Mouse (Mus musculus) testis, postnatal 10 days (tissue): ENCODE data around the gene Cactin.

Experiments
- DNase-seq: peaks from one replicate; pipeline ENCODE4 v3.0.0; 2021; ENCODE audit warnings: low spot score

The Cactin gene

GRCm38 (mm10) chr10:81320550-81321347 is at the start of gene Cactin:
Gene Cactin, plus strand, starts transcription at chr10:81321103.
- peak; percentile 99 for DNase-seq

GRCm38 (mm10) chr10:81272356-81272755 is 48.5 kb upstream of the Cactin start:
- DNase-seq: no peak

- no peak for DNase-seq
Measured at GRCm38 (mm10) chr10:81273842-81274241, 47.1 kb upstream of the Cactin start.

DNA sequence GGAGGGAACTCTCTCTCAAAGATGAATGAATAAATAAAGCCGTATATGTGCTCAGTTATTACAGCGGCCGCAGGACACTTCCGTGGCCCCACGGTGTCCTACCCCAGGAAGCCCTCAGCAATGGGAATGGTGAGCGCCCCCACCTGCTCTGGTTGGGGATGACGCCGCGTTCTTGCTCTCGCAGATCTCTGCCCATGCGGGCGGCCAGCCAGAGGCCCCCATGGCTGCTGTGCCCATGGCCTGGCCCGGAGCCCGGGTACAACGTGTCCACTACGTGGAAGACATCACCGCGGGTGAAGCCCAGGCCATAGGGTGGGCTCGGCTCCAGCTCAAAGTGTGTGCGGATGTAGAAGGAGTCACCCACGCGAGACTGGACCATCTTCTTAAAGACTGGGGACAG is 43.2 kb upstream of the Cactin start:
- DNase-seq: no peak

DNA sequence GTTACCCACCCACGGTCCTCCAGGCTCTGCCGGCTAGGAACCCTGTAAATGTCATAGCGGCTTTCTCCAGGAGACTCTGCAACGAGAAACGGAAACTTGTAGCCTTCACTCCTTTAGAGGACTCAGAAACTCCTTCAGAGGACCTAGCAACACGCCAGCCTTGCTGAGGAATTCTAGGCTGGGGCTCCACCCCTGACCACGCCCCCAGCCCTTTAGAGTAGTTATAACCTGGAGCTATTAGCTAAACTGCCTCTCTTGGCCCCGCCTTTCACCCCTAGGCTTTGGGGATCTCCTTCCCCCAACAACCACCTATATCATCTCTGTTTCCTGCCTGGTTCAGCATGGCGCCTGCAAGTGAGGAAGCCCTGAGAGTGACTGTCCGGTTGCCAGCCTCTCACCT is 41.4 kb upstream of the Cactin start:
- no peak for DNase-seq

DNA sequence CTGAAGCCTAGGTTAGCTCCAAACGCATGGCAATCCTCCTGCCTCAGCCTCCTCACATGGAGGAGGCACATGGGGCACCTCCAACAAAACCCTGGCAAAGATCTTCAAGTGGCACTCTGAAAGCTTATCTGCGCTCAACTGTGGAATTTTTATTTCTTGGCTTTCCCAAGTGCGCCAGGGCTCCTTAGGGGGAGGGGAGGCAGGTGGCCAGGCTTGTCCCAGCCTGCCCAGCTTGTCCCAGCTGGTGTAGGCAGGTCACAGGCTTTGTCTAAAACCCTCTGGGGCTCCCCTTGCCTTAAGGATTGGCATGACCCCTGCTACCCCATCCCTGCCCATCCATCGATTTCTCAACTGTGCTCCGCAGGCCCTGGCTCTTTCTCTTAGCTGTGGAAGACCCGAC is 36.7 kb upstream of the Cactin start:
- DNase-seq: no peak

- no peak for DNase-seq
Measured at GRCm38 (mm10) chr10:81284719-81285118, 36.2 kb upstream of the Cactin start.

DNA sequence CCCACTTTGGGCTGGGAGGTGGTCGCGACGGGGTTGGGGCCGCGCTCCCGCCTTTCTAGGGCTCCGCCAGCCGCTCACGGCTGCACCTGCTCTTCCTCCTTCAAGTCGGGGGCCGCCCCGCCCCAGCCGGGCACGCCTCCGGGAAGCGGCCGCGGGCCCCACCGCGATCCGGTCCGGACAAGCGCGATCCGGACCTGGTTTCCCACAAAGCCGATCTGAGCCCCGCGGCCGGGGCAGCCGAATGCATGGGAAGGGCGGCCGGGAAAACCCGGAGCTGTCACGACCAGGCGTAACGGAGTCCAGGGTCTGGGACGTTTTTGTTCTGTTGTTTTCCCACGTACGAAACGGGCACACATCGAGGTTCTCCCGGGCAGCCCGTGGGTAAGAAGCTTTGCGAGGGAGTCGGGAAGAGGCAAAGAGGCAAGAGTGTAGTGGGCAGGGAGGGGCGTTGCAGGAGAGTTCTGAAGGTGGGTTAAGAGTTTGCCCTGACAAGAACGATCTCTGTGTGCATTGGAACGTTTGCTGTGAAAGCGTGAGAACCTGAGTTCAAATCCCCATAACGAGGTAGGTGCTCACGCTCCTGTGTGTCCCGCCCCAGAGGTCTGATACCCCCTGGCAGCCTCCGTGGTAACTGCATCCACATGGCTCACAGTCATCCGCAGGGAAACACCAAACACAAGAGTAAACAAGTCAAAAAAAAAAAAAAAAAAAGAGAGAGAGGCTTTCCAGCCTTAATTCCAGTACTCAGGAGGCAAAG is 35.0 kb upstream of the Cactin start:
- peak; percentile 97 for DNase-seq

GRCm38 (mm10) chr10:81286586-81286985 is 34.3 kb upstream of the Cactin start:
- DNase-seq: no peak

DNA sequence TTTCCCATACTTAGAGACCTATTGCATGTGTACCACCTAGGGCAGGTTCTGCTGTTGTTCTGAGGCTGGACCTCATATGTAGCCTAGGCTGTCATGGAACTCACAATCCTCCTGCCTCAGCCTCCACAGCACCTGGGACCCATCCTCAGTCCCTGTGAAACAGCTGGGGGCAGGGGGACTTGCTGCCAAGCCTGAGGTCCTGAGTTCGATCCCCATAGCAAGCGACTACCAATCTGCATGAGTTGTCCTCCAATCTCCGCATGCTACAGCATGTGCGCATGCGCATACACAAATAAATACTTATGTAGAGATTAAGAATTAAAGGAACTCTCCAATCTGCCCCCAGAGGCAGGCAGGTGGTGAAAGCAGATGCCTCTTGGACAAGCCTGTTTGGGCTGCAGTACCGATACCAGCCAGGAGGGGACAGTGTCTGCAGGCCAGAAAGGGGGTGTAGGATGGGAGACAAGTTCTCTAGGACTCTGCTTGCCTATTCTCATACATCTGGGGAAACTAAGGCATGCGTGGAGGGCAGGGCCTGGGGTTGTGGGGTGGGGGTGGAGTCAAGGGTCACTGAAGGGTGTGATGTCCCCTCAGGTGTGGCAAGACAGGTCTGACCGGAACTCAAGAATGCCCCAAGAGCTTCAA is 33.3 kb upstream of the Cactin start:
- DNase-seq: peak; percentile 88

DNA sequence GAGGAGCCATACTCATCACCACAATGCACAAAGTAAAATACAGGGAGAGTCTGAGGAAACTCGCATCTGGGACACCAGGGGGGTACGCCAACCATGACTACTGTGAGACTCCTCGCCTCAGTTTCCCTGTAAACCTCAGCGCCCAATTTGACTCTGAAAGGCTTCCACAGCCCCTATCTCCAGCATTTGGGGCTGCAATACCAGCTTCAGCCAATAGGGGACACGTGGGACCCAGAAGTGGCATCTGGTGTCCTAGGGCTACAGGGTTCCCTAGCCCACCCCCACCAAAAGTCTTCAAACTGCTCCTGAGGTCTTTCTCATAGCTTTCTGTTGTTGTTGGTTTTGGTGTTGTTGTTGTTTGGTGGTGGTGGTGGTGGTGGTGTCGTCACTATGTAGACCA is 32.3 kb upstream of the Cactin start:
- DNase-seq: peak; percentile 79

DNA sequence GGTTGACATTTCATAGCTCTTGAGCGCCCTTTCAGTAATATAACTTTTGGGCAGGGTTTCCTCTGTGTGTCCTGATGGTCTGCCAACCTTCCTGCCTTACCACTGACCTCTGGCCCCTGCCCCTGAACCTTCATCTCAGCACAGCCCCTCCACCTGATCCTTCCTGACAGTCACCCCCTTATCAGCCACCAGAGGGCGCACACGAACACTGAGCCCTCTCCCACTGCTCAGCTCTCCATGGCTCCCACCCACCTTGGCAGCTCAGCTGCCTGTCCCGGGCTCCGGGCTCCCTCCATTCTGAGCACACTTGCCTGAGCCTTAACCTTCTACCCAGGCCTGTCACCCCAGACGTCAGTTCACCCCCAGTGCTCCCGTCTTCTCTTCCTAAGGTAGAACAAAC is 31.6 kb upstream of the Cactin start:
- DNase-seq: peak; percentile 79

- DNase-seq: no peak
Measured at GRCm38 (mm10) chr10:81289811-81290210, 31.1 kb upstream of the Cactin start.

- no peak for DNase-seq
Measured at GRCm38 (mm10) chr10:81290698-81291460, 30.0 kb upstream of the Cactin start.

DNA sequence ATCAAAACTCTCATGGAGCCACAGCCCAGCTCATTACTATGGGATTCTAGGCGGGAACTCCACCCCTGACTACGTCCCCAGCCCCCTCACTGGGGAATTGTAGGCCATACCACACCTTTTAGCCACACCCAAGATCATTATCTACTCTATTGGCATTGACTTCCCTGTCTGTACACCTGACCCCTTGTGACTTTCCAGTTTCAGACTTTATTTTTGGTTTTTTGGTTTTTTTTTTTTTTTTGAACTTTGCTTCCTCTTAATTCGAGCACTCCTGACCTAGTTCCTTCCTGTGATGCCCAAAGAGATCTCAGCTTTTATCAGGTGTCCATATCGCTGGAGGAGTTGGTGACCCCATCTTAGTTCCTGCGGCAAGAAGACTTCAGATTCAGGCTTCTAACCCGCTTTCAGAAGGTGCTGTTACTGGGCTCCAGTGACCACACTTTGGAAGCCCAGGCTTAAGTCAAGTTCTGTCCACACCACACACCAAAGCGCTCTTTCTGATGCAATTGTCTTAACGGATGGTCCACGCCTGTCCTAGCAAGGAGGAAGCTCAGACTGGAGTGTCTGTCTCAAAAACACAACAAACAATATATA is 29.3 kb upstream of the Cactin start, which contains the start of gene Tjp3:
Tjp3 (minus strand) TSS at position 71 of the 594 bp plus-strand sequence.
- no peak for DNase-seq

GRCm38 (mm10) chr10:81292554-81293333 is 28.2 kb upstream of the Cactin start, which contains the start of gene Pip5k1c:
Gene Pip5k1c, plus strand, starts transcription at chr10:81292963.
- DNase-seq: peak; percentile 99

DNA sequence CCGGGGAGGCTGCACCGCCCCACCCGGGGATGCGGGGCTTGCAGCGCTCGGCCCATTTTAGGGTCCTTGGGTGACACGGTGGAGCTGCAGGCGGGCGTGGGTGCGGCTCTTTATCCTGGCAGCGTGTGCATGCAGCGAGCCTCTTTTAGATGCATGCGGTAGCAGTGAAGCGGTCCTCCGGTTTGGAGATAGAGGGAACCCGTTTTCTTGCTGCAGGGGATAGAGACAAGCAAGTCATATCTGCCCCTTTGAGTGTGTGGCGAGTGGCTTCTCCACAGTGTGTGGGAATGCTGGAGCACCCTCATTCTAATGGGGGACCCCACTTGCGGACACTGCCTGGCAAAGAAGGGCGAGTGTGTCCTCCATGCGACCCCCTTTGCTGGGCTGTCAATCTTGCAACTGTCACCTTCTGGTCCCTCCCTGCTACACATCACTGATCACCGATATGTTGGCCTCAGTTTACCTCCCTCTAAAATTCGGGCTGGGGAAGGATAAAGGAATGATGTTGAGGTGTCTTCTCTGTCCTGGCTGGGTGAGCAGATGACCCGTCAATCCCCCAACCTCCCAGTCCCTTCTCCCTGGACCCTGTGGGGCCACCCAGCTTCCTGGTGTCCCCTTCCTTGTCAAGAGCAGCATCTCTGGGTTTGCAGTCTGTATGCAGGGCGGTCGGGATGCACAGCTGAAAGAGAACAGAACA is 27.4 kb upstream of the Cactin start:
- no peak for DNase-seq

- no peak for DNase-seq
Measured at GRCm38 (mm10) chr10:81294442-81294841, 26.5 kb upstream of the Cactin start.

DNA sequence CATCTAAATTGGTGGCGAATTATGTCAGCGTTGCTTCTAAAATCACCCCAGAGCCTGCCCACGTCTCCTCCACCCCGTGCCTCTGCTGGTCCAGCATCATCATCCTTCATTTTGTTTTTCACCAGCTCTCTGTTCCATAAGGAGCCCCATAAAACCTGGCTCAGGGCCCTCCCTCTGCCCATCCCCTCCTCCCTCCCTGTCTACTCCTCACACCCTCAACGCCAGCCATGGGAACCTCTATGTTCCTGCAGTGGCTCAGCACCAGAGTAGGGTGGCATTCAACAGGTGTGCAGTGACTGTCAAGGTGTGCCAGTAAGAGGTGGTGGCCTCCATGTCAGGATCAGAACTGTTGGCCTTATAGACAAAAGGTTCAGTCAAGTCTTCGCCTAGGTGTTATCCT is 25.7 kb upstream of the Cactin start:
- no peak for DNase-seq

- DNase-seq: no peak
Measured at GRCm38 (mm10) chr10:81297246-81297645, 23.7 kb upstream of the Cactin start.
